Mouse (Mus musculus) kidney, postnatal 4 days (tissue): ENCODE measurements at regions not wholly inside any gene's neighbourhood (a gene's known extent, or its start where the extent isn't known, plus 50 kb on each side); places are given as distances from the start of the nearest gene placed in this dataset.

Experiments
- DNase-seq, 2 experiments: peaks; one replicate each; pipeline ENCODE4 v3.0.0; 2021; ENCODE audit warnings: mixed read lengths in 2 of 2

DNA sequence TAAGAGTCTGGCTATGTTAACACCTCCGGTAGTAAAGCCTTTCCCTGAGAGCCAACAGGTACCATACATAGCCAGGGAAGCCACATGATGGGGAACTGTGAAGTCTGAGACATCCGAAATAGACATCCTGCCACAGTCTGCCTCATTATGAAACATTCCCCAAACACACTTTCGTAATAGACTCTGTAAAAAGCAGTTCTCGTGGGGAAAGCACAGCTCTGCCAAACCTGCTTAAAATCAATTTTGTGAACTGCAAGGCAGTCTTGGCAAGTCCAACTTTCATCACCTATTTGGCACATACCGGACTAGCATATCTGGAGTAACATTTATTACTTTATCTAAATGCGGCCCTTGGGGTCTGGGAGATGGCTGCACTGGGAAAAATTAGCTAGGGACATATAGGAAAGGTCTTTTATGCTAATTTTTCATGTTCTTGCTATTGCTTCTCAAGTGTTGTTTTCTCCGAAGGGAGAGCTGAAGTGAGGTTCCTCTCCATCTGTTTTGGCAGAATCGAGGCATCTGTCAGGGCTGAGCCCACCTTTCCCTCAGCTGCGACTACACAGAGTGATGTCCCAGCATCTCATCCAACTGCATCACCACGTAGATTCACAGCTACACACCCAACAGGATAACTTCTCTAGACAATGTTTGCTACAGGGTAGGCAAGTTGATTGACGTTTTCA is 86.8 kb upstream of the Phactr1 start:
- DNase-seq: no peak

- DNase-seq: no peak
These were observed 85.2 kb upstream of the Phactr1 start for GRCm38 (mm10) chr13:42595180-42595579.

- no peak for DNase-seq
These were observed 82.6 kb upstream of the Phactr1 start for GRCm38 (mm10) chr13:42597781-42598180.

DNA sequence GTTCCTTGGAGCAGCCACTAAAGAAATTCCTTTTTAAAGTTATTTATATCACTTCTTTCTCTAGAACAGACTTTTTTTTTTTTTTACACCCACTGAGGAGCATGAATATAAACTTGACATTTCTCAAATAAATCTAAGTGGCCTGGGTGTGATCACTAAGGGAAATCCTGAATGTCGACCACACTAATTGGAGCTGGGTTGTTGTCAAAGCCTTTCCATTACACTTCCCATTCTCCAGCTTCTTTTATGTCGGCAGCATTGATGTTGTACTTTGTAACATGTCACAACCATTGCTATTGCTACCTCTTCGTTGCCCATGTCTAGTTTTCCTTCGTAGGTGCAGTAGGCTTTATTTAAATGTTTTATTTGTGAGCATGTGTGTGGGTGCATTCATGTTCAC is 77.1 kb upstream of the Phactr1 start:
- no peak for DNase-seq

DNA sequence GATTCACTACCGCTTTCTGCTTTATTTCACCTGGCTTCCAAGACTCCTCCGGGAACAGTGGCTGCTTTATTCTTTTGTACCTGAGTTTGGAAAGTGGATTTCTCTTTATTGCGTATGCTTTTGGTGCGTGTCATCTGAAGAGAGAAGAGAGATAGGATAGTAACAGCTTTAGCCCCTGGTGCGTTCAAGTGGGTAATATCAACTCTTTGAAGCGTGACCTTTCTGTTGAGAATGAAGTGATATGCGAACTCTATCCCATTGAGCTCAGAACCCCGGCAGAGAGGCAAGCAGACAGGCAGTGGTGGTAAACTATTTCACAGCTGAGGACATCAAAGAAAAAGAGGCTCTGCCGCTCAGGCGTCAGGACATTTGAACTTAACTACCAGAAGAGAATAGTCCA is 72.7 kb upstream of the Phactr1 start:
- DNase-seq: no peak

GRCm38 (mm10) chr13:42608963-42609362 is 71.5 kb upstream of the Phactr1 start:
- peak; percentile 11 to 19 for DNase-seq

DNA sequence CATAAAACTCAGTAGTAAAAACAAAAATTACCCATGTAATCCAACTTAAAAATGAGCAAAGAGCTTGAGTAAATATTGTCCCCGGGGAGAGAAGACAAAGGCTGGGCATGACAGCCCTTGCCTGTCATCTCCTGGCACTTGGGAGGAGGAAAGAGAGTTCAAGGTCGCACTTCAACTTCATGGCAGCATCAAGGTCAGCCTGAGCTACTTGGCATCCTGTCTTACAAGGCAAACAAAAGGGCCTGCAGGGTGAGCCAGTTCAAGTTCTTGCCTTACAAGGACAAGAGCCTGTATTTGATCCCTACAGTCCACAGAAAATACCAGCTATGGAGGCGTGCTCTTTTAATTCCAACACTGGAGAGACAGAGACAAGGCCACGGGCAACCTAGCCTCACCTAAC is 67.1 kb upstream of the Phactr1 start:
- DNase-seq: no peak

DNA sequence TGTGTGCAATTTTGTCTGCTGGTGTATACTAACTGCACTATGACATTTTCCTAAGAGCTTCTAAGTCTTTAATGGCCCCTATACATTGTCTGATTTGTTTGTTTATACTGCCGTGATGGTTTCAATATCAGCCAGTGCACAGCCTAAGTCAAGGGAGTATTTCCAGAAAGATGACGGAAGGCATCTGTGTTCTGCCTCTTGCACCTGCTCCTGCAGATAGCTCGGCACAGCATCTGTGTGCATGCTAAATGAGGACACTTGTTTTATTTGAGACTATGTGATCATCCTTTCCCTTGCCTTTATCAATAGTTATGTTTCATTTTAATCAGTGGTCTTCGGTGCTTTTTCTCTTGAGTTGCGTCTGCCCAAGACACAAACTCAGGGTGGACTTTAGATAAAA is 64.6 kb upstream of the Phactr1 start:
- no peak for DNase-seq

GRCm38 (mm10) chr13:42617225-42617624 is 63.2 kb upstream of the Phactr1 start:
- no peak for DNase-seq

GRCm38 (mm10) chr13:42617844-42618243 is 62.6 kb upstream of the Phactr1 start:
- DNase-seq: peak; percentile 24 to 33

DNA sequence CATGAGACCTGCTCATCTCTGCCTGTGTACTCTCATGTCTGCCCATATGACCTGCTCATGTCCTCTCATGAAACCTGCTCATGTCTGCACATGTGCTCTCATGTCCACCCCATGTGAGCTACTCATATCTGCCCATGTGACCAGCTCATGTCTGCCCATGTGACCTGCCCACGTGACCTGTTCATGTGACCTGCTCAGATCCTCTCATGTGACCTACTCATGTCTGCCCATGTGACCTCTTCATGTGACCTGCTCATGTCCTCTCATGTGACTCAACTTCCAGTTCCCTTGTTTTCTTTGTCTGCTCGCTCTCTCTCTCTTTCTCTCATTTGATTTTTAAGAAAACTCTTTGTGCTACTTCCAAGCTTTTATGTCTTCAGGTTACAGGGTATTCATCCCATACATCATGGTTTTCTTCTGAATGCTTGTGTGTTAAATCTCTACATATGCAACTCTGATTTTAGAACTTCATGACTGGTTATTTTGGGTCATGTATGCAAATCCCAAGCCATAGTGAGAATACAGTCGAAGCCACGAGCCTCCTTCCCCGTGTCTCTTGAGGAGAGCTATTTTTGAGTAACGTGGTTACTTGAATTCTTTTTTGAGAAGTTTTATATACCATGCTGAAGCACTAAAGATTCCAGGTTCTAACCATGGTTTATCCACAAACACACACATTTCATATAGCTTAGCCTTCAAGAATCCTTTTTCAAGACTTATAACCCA is 60.7 kb upstream of the Phactr1 start:
- no peak for DNase-seq

DNA sequence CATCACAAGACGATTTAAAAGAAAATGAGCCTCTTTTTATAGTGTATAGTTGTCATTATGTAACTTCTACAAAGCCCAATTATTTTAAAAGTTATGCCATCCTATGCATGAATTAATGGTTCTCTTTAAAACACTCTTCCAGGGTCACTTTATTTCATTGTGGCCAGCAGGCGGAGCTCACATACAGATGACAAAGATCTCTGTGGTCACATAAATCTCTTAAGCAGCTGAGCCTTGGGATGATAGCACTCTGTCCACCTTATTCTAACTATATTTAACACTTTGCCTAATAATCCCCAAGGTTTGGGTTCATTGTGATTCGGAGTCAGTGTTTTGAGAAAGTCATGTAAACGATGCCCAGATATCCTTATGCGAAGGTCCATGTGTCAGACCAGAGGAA is 56.9 kb upstream of the Phactr1 start:
- DNase-seq: peak; percentile 69 to 72
